Mouse (Mus musculus): Measurements from ENCODE around the gene Slc7a15. TPM values are rescaled to one million over a fixed set of nuclear protein-coding genes. Genes with fewer than 3 reads are reported as not detected.

The Slc7a15 gene
- polyA plus RNA-seq, 1 experiment from 2014 or later = not detected

GRCm38 (mm10) chr12:8500597-8501570 lies 98.0 kb downstream of the Slc7a15 start:
- H3K9ac ChIP-seq (replicated peaks; ENCODE audit: low read length) = peak overlapping the region; percentile 79
- 48% methylated on average over 17 of the region's 17 CpGs for WGBS
- peaks cover 39% of the 10 kb centered on the region for H3K4me1 ChIP-seq (ENCODE audit: insufficient read depth, low read length)
- H3K36me3 ChIP-seq (ENCODE audit: insufficient read depth, low read length) = no peaks in the 10 kb centered on the region
- H3K4me3 ChIP-seq (ENCODE audit: low read length) = peak overlapping the region; percentile 89
- H3K27ac ChIP-seq (ENCODE audit: low read length) = peak overlapping the region; percentile 69
- no peaks in the 10 kb centered on the region for H3K27me3 ChIP-seq (ENCODE audit: insufficient read depth, low read length)
- no peaks in the 10 kb centered on the region for H3K9me3 ChIP-seq (ENCODE audit: low read length)
- peak overlapping the region; percentile 83 for H3K4me2 ChIP-seq (replicated peaks; ENCODE audit: low read depth, low read length)
- no peak for ATAC-seq (ENCODE audit: low FRiP score, low TSS enrichment)

- peak within 1 kb of the TSS; percentile 89 for H3K4me3 ChIP-seq (ENCODE audit: low read length)
- peak within 1 kb of the TSS; percentile 99 for H3K27ac ChIP-seq (ENCODE audit: low read length)
- H3K9me3 ChIP-seq (ENCODE audit: low read length) = no peaks in the 10 kb centered on the region
- no peaks in the 10 kb centered on the region for H3K36me3 ChIP-seq (ENCODE audit: insufficient read depth, low read length)
- no peaks in the 10 kb centered on the region for H3K27me3 ChIP-seq (ENCODE audit: insufficient read depth, low read length)
- peaks cover 41% of the 10 kb centered on the region for H3K4me1 ChIP-seq (ENCODE audit: insufficient read depth, low read length)
- under 1% methylated on average over 56 of the region's 56 CpGs for WGBS
- H3K4me2 ChIP-seq (replicated peaks; ENCODE audit: low read depth, low read length) = peak within 1 kb of the TSS; percentile 83
- peak; percentile 98 for ATAC-seq (ENCODE audit: low FRiP score, low TSS enrichment)
- H3K9ac ChIP-seq (replicated peaks; ENCODE audit: low read length) = peak within 1 kb of the TSS; percentile 99
Observed at GRCm38 (mm10) chr12:8499871-8500596, 98.8 kb downstream of the Slc7a15 start, which contains the start of gene Rhob. Gene Rhob, minus strand, starts transcription at chr12:8500009.

GRCm38 (mm10) chr12:8499001-8499870 lies 99.6 kb downstream of the Slc7a15 start:
- Histone ChIP-seq H3K4me3 (ENCODE audit: low read length) (peak overlapping the region; percentile 89), H3K9me3 (ENCODE audit: low read length) (no peaks in the 10 kb centered on the region), H3K4me2 (replicated peaks; ENCODE audit: low read depth, low read length) (peak overlapping the region; percentile 83), H3K27me3 (ENCODE audit: insufficient read depth, low read length) (no peaks in the 10 kb centered on the region), H3K4me1 (ENCODE audit: insufficient read depth, low read length) (peaks cover 41% of the 10 kb centered on the region), H3K27ac (ENCODE audit: low read length) (peak overlapping the region; percentile 99), H3K36me3 (ENCODE audit: insufficient read depth, low read length) (no peaks in the 10 kb centered on the region), H3K9ac (replicated peaks; ENCODE audit: low read length) (peak overlapping the region; percentile 99)
- ATAC-seq (ENCODE audit: low FRiP score, low TSS enrichment) = peak; percentile 9
- WGBS = 0% methylated on average over 98 of the region's 99 CpGs

- Histone ChIP-seq H3K4me1 (ENCODE audit: insufficient read depth, low read length) (peaks cover 41% of the 10 kb centered on the region), H3K9ac (replicated peaks; ENCODE audit: low read length) (peak overlapping the region; percentile 99), H3K27me3 (ENCODE audit: insufficient read depth, low read length) (no peaks in the 10 kb centered on the region), H3K27ac (ENCODE audit: low read length) (peak overlapping the region; percentile 99), H3K9me3 (ENCODE audit: low read length) (no peaks in the 10 kb centered on the region), H3K4me3 (ENCODE audit: low read length) (peak overlapping the region; percentile 89), H3K4me2 (replicated peaks; ENCODE audit: low read depth, low read length) (peak overlapping the region; percentile 83), H3K36me3 (ENCODE audit: insufficient read depth, low read length) (no peaks in the 10 kb centered on the region)
- 0 out of 2 replicates have a peak, but pooled peaks have one; percentile 3 for ATAC-seq (ENCODE audit: low FRiP score, low TSS enrichment)
- WGBS = 2% methylated on average over 10 of the region's 13 CpGs
Observed at GRCm38 (mm10) chr12:8498591-8499000, 100.3 kb downstream of the Slc7a15 start.

GRCm38 (mm10) chr12:8498148-8498571 lies 100.7 kb downstream of the Slc7a15 start:
- Histone ChIP-seq H3K9me3 (ENCODE audit: low read length) (no peaks in the 10 kb centered on the region), H3K36me3 (ENCODE audit: insufficient read depth, low read length) (no peaks in the 10 kb centered on the region), H3K4me3 (ENCODE audit: low read length) (peak overlapping the region; percentile 89), H3K4me1 (ENCODE audit: insufficient read depth, low read length) (peaks cover 41% of the 10 kb centered on the region), H3K27me3 (ENCODE audit: insufficient read depth, low read length) (no peaks in the 10 kb centered on the region), H3K4me2 (replicated peaks; ENCODE audit: low read depth, low read length) (peak overlapping the region; percentile 83), H3K27ac (ENCODE audit: low read length) (peak overlapping the region; percentile 99), H3K9ac (replicated peaks; ENCODE audit: low read length) (peak overlapping the region; percentile 99)
- 16% methylated on average over 8 of the region's 8 CpGs for WGBS
- no peak for ATAC-seq (ENCODE audit: low FRiP score, low TSS enrichment)

- Histone ChIP-seq H3K4me1 (ENCODE audit: insufficient read depth, low read length) (peaks cover 41% of the 10 kb centered on the region), H3K4me2 (replicated peaks; ENCODE audit: low read depth, low read length) (peak overlapping the region; percentile 83)
Observed at GRCm38 (mm10) chr12:8497314-8497706, 101.6 kb downstream of the Slc7a15 start.

GRCm38 (mm10) chr12:8496679-8497313 lies 102.1 kb downstream of the Slc7a15 start:
- H3K9ac ChIP-seq (replicated peaks; ENCODE audit: low read length) = peak overlapping the region; percentile 51
- 53% methylated on average over 2 of the region's 2 CpGs for WGBS
- no peaks in the 10 kb centered on the region for H3K9me3 ChIP-seq (ENCODE audit: low read length)
- peak overlapping the region; percentile 89 for H3K4me3 ChIP-seq (ENCODE audit: low read length)
- H3K36me3 ChIP-seq (ENCODE audit: insufficient read depth, low read length) = no peaks in the 10 kb centered on the region
- peaks cover 38% of the 10 kb centered on the region for H3K4me1 ChIP-seq (ENCODE audit: insufficient read depth, low read length)
- peak overlapping the region; percentile 83 for H3K4me2 ChIP-seq (replicated peaks; ENCODE audit: low read depth, low read length)
- ATAC-seq (ENCODE audit: low FRiP score, low TSS enrichment) = no peak
- H3K27me3 ChIP-seq (ENCODE audit: insufficient read depth, low read length) = no peaks in the 10 kb centered on the region
- peak overlapping the region; percentile 71 for H3K27ac ChIP-seq (ENCODE audit: low read length)

More at GRCm38 (mm10) chr12:8497314-8497706, 101.6 kb downstream of the Slc7a15 start:
- Histone ChIP-seq H3K9me3 (ENCODE audit: low read length) (no peaks in the 10 kb centered on the region), H3K36me3 (ENCODE audit: insufficient read depth, low read length) (no peaks in the 10 kb centered on the region), H3K27me3 (ENCODE audit: insufficient read depth, low read length) (no peaks in the 10 kb centered on the region), H3K4me3 (ENCODE audit: low read length) (peak overlapping the region; percentile 89), H3K27ac (ENCODE audit: low read length) (no peak overlapping the region), H3K9ac (replicated peaks; ENCODE audit: low read length) (peak overlapping the region; percentile 20; the same call in 1 of the 2 replicates)
- ATAC-seq (ENCODE audit: low FRiP score, low TSS enrichment) = no peak
- WGBS = 21% methylated on average over 2 of the region's 2 CpGs

- 0 out of 2 replicates have a peak overlapping the region, but pooled peaks have one; percentile 4 for H3K4me3 ChIP-seq (ENCODE audit: low read length)
- H3K27ac ChIP-seq (ENCODE audit: low read length) = peak overlapping the region; percentile 71
- peak overlapping the region; percentile 51 for H3K9ac ChIP-seq (replicated peaks; ENCODE audit: low read length)
- no peak for ATAC-seq (ENCODE audit: low FRiP score, low TSS enrichment)
- WGBS = 24% methylated on average over 15 of the region's 15 CpGs
- H3K36me3 ChIP-seq (ENCODE audit: insufficient read depth, low read length) = no peaks in the 10 kb centered on the region
- peak overlapping the region; percentile 83 for H3K4me2 ChIP-seq (replicated peaks; ENCODE audit: low read depth, low read length)
- H3K4me1 ChIP-seq (ENCODE audit: insufficient read depth, low read length) = peaks cover 33% of the 10 kb centered on the region
- H3K9me3 ChIP-seq (ENCODE audit: low read length) = no peaks in the 10 kb centered on the region
- no peaks in the 10 kb centered on the region for H3K27me3 ChIP-seq (ENCODE audit: insufficient read depth, low read length)
Observed at GRCm38 (mm10) chr12:8495881-8496678, 102.8 kb downstream of the Slc7a15 start.
